18 mouse cellular contexts compared by ENCODE assay signal in the genomic region with DNA sequence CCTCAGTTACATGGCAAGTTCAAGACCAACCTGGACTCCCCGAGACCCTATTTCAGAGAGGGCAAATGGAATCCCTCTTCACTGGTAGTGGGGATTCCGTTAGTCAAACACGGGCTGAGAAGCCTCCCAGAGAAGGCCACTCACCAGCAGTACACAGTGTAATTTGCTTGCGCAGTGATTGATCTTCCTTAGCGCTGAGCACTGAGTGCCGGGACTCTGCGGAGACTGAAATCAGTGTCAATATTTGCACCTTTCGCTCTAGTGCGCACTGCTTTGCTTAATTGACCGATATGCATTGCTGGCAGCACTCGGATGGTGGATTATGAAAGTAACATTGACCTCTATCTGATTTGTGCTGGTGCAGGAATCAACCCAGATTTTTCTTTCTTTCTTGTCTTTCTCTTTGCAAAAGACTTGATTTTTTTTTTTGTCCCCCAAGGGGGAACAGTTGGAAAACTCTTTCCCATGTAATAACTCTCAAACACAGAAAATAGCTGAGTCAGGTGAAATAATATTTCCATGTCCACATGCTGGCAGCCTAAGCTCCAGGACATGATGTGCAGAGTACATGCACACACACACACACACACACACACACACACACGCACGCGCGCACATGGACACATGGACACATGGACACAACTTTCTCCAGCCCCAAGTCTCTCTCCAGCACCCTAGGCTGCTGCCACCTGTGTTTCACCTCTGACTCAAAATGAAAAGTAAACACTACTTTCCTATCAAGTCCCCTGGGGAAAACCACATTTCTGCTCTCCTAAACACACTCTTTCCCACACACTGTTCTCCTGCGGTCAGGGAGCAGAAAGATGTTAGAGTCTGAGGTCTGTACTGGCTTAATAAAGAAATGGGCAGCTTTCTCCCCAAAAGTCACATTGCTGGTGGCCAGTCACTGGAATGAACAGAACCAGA. TPM values are rescaled to one million over a fixed set of nuclear protein-coding genes. Genes with fewer than 3 reads are reported as not detected.
DNase-seq lines count a peak whose midpoint lies in the region; ATAC-seq and TF ChIP-seq lines count a peak whose summit lies in the region.
"Had no signal": no experiment of that assay in that cellular context is flagged by ENCODE, and none has a peak within 500 bp of the region (broad histone marks: within the 10 kb centered on the region; RNA-seq: fewer than 3 reads in every experiment).

No protein-coding gene starts in this region.

- H3K36me3 ChIP-seq in liver, embryonic 12.5 days: no peaks in the 10 kb centered on the region
- H3K36me3 ChIP-seq in midbrain, embryonic 14.5 days (ENCODE audit: control insufficient read depth, insufficient read depth, low read length): no peaks in the 10 kb centered on the region
- H3K36me3 ChIP-seq in midbrain, postnatal 0 days (ENCODE audit: insufficient read depth, low read length): no peaks in the 10 kb centered on the region
- H3K36me3 ChIP-seq in liver, embryonic 15.5 days (replicated peaks): no peaks in the 10 kb centered on the region
- no peaks in the 10 kb centered on the region for H3K36me3 ChIP-seq in forebrain, embryonic 16.5 days (ENCODE audit: control insufficient read depth, insufficient read depth)
- H3K36me3 ChIP-seq: embryonic facial prominence, embryonic 13.5 days; forebrain, embryonic 15.5 days; limb, embryonic 10.5 days had no signal

- H3K9ac ChIP-seq in liver, embryonic 12.5 days: no peak overlapping the region
- H3K9ac ChIP-seq in midbrain, embryonic 14.5 days (replicated peaks; ENCODE audit: low read length): no peak overlapping the region
- H3K9ac ChIP-seq in midbrain, postnatal 0 days (replicated peaks; ENCODE audit: low read length, poor library complexity, severe bottlenecking): no peak overlapping the region
- no peak overlapping the region for H3K9ac ChIP-seq in liver, embryonic 15.5 days
- no peak overlapping the region for H3K9ac ChIP-seq in forebrain, embryonic 16.5 days (replicated peaks; ENCODE audit: low read depth, low read length)
- H3K9ac ChIP-seq: embryonic facial prominence, embryonic 13.5 days; forebrain, embryonic 15.5 days; liver, embryonic 14.5 days had no signal

- DNase-seq in liver: no peak
- peak; percentile 5 for DNase-seq in midbrain, embryonic 14.5 days
- DNase-seq in midbrain, postnatal 0 days (ENCODE audit: low spot score): no peak
- no peak for DNase-seq in layer of hippocampus, postnatal 10 days (ENCODE audit: low spot score in 2 of 2)
- DNase-seq: cerebellum, adult 9-11 months; gastrocnemius, postnatal 25 days; heart, adult 2 months; kidney, postnatal 36 days; layer of hippocampus, adult 9-11 months had no signal

- H3K27me3 ChIP-seq in liver, embryonic 12.5 days (replicated peaks): no peaks in the 10 kb centered on the region
- H3K27me3 ChIP-seq in midbrain, embryonic 14.5 days (ENCODE audit: control insufficient read depth, insufficient read depth, low read length): no peaks in the 10 kb centered on the region
- no peaks in the 10 kb centered on the region for H3K27me3 ChIP-seq in midbrain, postnatal 0 days (ENCODE audit: insufficient read depth, low read length)
- no peaks in the 10 kb centered on the region for H3K27me3 ChIP-seq in liver, embryonic 15.5 days
- H3K27me3 ChIP-seq in forebrain, embryonic 16.5 days (replicated peaks; ENCODE audit: control insufficient read depth, insufficient read depth, low read length): no peaks in the 10 kb centered on the region
- H3K27me3 ChIP-seq: embryonic facial prominence, embryonic 13.5 days; forebrain, embryonic 15.5 days had no signal

- peaks cover 14% of the 10 kb centered on the region for H3K4me1 ChIP-seq in liver, embryonic 12.5 days
- no peaks in the 10 kb centered on the region for H3K4me1 ChIP-seq in midbrain, embryonic 14.5 days (ENCODE audit: control insufficient read depth, insufficient read depth, low read length)
- no peaks in the 10 kb centered on the region for H3K4me1 ChIP-seq in midbrain, postnatal 0 days (ENCODE audit: insufficient read depth, low read length)
- H3K4me1 ChIP-seq in liver, embryonic 15.5 days (replicated peaks): peaks cover 12% of the 10 kb centered on the region; the same call in 1 of the 2 replicates
- no peaks in the 10 kb centered on the region for H3K4me1 ChIP-seq in forebrain, embryonic 16.5 days (replicated peaks; ENCODE audit: control insufficient read depth, insufficient read depth, low read length)
- H3K4me1 ChIP-seq: embryonic facial prominence, embryonic 13.5 days; forebrain, embryonic 15.5 days; limb, embryonic 10.5 days had no signal

- H3K9me3 ChIP-seq in liver, embryonic 12.5 days (replicated peaks): no peaks in the 10 kb centered on the region
- no peaks in the 10 kb centered on the region for H3K9me3 ChIP-seq in midbrain, embryonic 14.5 days (ENCODE audit: control insufficient read depth, low read length)
- no peaks in the 10 kb centered on the region for H3K9me3 ChIP-seq in midbrain, postnatal 0 days (ENCODE audit: low read length)
- H3K9me3 ChIP-seq in liver, embryonic 15.5 days (replicated peaks): no peaks in the 10 kb centered on the region
- H3K9me3 ChIP-seq in forebrain, embryonic 16.5 days (ENCODE audit: control insufficient read depth, low read length): no peaks in the 10 kb centered on the region
- H3K9me3 ChIP-seq: forebrain, embryonic 15.5 days; limb, embryonic 10.5 days had no signal

- H3K27ac ChIP-seq in liver, embryonic 12.5 days: no peak overlapping the region
- H3K27ac ChIP-seq in midbrain, embryonic 14.5 days (replicated peaks; ENCODE audit: low read depth, low read length): no peak overlapping the region
- no peak overlapping the region for H3K27ac ChIP-seq in midbrain, postnatal 0 days (ENCODE audit: low read depth, low read length)
- no peak overlapping the region for H3K27ac ChIP-seq in liver, embryonic 15.5 days (replicated peaks)
- H3K27ac ChIP-seq in forebrain, embryonic 16.5 days (ENCODE audit: low read length): no peak overlapping the region
- H3K27ac ChIP-seq: embryonic facial prominence, embryonic 13.5 days; forebrain, embryonic 15.5 days; heart, adult 2 months; limb, embryonic 10.5 days; liver, embryonic 14.5 days had no signal

- ATAC-seq in liver, embryonic 12.5 days: no peak
- ATAC-seq in midbrain, embryonic 14.5 days (ENCODE audit: low FRiP score, low TSS enrichment): no peak
- ATAC-seq in midbrain, postnatal 0 days (ENCODE audit: low FRiP score): no peak
- peak; percentile 51 for ATAC-seq in liver, embryonic 15.5 days (ENCODE audit: insufficient read depth)
- no peak for ATAC-seq in forebrain, embryonic 16.5 days
- ATAC-seq: forebrain, embryonic 15.5 days; hindbrain, embryonic 16.5 days; intestine, embryonic 16.5 days had no signal

- no peak overlapping the region for H3K4me3 ChIP-seq in liver, embryonic 12.5 days
- no peak overlapping the region for H3K4me3 ChIP-seq in midbrain, embryonic 14.5 days (replicated peaks; ENCODE audit: low read depth, low read length)
- H3K4me3 ChIP-seq in midbrain, postnatal 0 days (ENCODE audit: low read depth, low read length): no peak overlapping the region
- H3K4me3 ChIP-seq in liver, embryonic 15.5 days (replicated peaks): no peak overlapping the region
- no peak overlapping the region for H3K4me3 ChIP-seq in forebrain, embryonic 16.5 days (replicated peaks; ENCODE audit: low read length)
- H3K4me3 ChIP-seq: embryonic facial prominence, embryonic 13.5 days; forebrain, embryonic 15.5 days; heart, adult 2 months; limb, embryonic 10.5 days had no signal

- TF ChIP-seq CTCF in midbrain, postnatal 0 days (IDR thresholded peaks at IDR 0.05): no peak

- 77% methylated on average over 16 of the region's 16 CpGs for WGBS in liver, embryonic 12.5 days (ENCODE audit: insufficient replicate concordance)
- 85% methylated on average over 16 of the region's 16 CpGs for WGBS in midbrain, embryonic 14.5 days
- WGBS in midbrain, postnatal 0 days: 86% methylated on average over 16 of the region's 16 CpGs
- WGBS in liver, embryonic 15.5 days (ENCODE audit: insufficient replicate concordance): 70% methylated on average over 16 of the region's 16 CpGs
- WGBS in forebrain, embryonic 16.5 days: 92% methylated on average over 16 of the region's 16 CpGs

- peak overlapping the region; percentile 3; the same call in 1 of the 2 replicates for H3K4me2 ChIP-seq in liver, embryonic 12.5 days
- H3K4me2 ChIP-seq in midbrain, embryonic 14.5 days (ENCODE audit: low read length): no peak overlapping the region
- no peak overlapping the region for H3K4me2 ChIP-seq in midbrain, postnatal 0 days (ENCODE audit: low read depth, low read length, poor library complexity, severe bottlenecking)
- 0 out of 2 replicates have a peak overlapping the region, but pooled peaks have one; percentile 8 for H3K4me2 ChIP-seq in liver, embryonic 15.5 days
- no peak overlapping the region for H3K4me2 ChIP-seq in forebrain, embryonic 16.5 days (ENCODE audit: low read length)
- H3K4me2 ChIP-seq: embryonic facial prominence, embryonic 13.5 days; forebrain, embryonic 15.5 days had no signal

RNA-seq across cellular contexts. Expression of a gene that starts 27.5 kb away (rescaled TPM):
- 18.5 and 19.0 TPM in 2 replicates for polyA plus RNA-seq in liver, embryonic 12.5 days (2016; fragmentation: Nextera tagmentation; extraction: Ambion mirVana)
- 149 and 202 TPM in 2 replicates for polyA plus RNA-seq in midbrain, embryonic 14.5 days (2014; fragmentation: Nextera tagmentation; extraction: Ambion mirVana)
- 214 and 241 TPM in 2 replicates for total RNA-seq in midbrain, postnatal 0 days (2014; rRNA removed)
- polyA plus RNA-seq in midbrain, postnatal 0 days (2015; fragmentation: Nextera tagmentation; extraction: Ambion mirVana): 154 and 158 TPM in 2 replicates
- 9.2 and 10.7 TPM in 2 replicates for polyA plus RNA-seq in liver, embryonic 15.5 days (2015; fragmentation: Nextera tagmentation; extraction: Ambion mirVana)
- 100 to 1,000 TPM; 180 to 193 TPM for total RNA-seq in layer of hippocampus, postnatal 10 days (2021)
- polyA plus RNA-seq in forebrain, embryonic 16.5 days (2015; fragmentation: Nextera tagmentation; extraction: Ambion mirVana): 192 and 204 TPM in 2 replicates

Comparison
In these comparisons a context has a peak if more than half of its experiments do, and no peak if none do; other contexts are left out.
1. H3K4me2 ChIP-seq: peak in liver, embryonic 12.5 days (single experiment) and liver, embryonic 15.5 days (single experiment); none in midbrain, embryonic 14.5 days (single experiment), midbrain, postnatal 0 days (single experiment) and forebrain, embryonic 16.5 days (single experiment).